Mouse (Mus musculus) mesoderm, embryonic 11.5 days (tissue): ENCODE data around the gene Opalin.
A peak's percentile ranks its signal among the peaks of the same experiment; 100 is the strongest.

Experiments
- DNase-seq: peaks from one replicate; pipeline ENCODE4 v3.0.0-alpha.2; 2012; ENCODE audit warnings: low read depth, low spot score

The Opalin gene

GRCm38 (mm10) chr19:41076906-41077305 lies at the start of gene Opalin:
Opalin (minus strand) TSS chr19:41077113.
- DNase-seq = no peak

GRCm38 (mm10) chr19:41123009-41123408 lies 46.1 kb upstream of the Opalin start:
- no peak for DNase-seq

GRCm38 (mm10) chr19:41119924-41120323 lies 43.0 kb upstream of the Opalin start:
- no peak for DNase-seq

GRCm38 (mm10) chr19:41118346-41118745 lies 41.4 kb upstream of the Opalin start:
- DNase-seq = no peak

- no peak for DNase-seq
Observed at GRCm38 (mm10) chr19:41117334-41117733, 40.4 kb upstream of the Opalin start.

GRCm38 (mm10) chr19:41114611-41115010 lies 37.7 kb upstream of the Opalin start:
- no peak for DNase-seq

GRCm38 (mm10) chr19:41113911-41114531 lies 37.1 kb upstream of the Opalin start:
- DNase-seq = peak; percentile 36

- DNase-seq = no peak
Observed at GRCm38 (mm10) chr19:41112609-41113008, 35.7 kb upstream of the Opalin start.

- no peak for DNase-seq
Observed at GRCm38 (mm10) chr19:41109991-41110390, 33.1 kb upstream of the Opalin start.

- DNase-seq = no peak
Observed at GRCm38 (mm10) chr19:41109496-41109895, 32.6 kb upstream of the Opalin start.

GRCm38 (mm10) chr19:41108666-41109065 lies 31.8 kb upstream of the Opalin start:
- no peak for DNase-seq

- no peak for DNase-seq
Observed at GRCm38 (mm10) chr19:41107530-41107929, 30.6 kb upstream of the Opalin start.

GRCm38 (mm10) chr19:41104922-41105321 lies 28.0 kb upstream of the Opalin start:
- peak; percentile 65 for DNase-seq

- DNase-seq = no peak
Observed at GRCm38 (mm10) chr19:41101390-41101789, 24.5 kb upstream of the Opalin start.

GRCm38 (mm10) chr19:41100863-41101262 lies 23.9 kb upstream of the Opalin start:
- no peak for DNase-seq

GRCm38 (mm10) chr19:41097038-41097437 lies 20.1 kb upstream of the Opalin start:
- no peak for DNase-seq

- no peak for DNase-seq
Observed at GRCm38 (mm10) chr19:41091901-41092300, 15.0 kb upstream of the Opalin start.

GRCm38 (mm10) chr19:41089833-41090232 lies 12.9 kb upstream of the Opalin start:
- DNase-seq = peak; percentile 79

GRCm38 (mm10) chr19:41088491-41088890 lies 11.6 kb upstream of the Opalin start:
- no peak for DNase-seq

- no peak for DNase-seq
Observed at GRCm38 (mm10) chr19:41087901-41088300, 11.0 kb upstream of the Opalin start.

GRCm38 (mm10) chr19:41086700-41087099 lies 9.8 kb upstream of the Opalin start:
- DNase-seq = peak; percentile 83

GRCm38 (mm10) chr19:41086289-41086688 lies 9.4 kb upstream of the Opalin start:
- no peak for DNase-seq

GRCm38 (mm10) chr19:41083646-41084045 lies 6.7 kb upstream of the Opalin start:
- DNase-seq = no peak

- DNase-seq = peak; percentile 22
Observed at GRCm38 (mm10) chr19:41081589-41081988, 4.7 kb upstream of the Opalin start.
